Mouse (Mus musculus) G1E (cell line): ENCODE measurements around the gene Atp7a.

Experiments
- CTCF ChIP-seq: IDR thresholded peaks from 2 replicates; pipeline ENCODE4 v1.5.1; 2012; ENCODE audit warnings: low read depth, low read length, inconsistent platforms, mixed read lengths
- TAL1 ChIP-seq: conservative IDR thresholded peaks from 2 replicates; pipeline ENCODE4 v1.6.1; 2012; ENCODE audit warnings: low read depth, low read length, inconsistent platforms, mixed read lengths

GRCm38 (mm10) chrX:106129877-106130276 lies 102.8 kb downstream of the Atp7a start:
- TF ChIP-seq CTCF = no peak
- no peak for TF ChIP-seq TAL1
